Mouse (Mus musculus): Measurements from ENCODE around the gene Kcnh7. TPM values are rescaled to one million over a fixed set of nuclear protein-coding genes. Genes with fewer than 3 reads are reported as not detected.

The Kcnh7 gene
- polyA plus RNA-seq, 1 experiment from 2014 or later: 1.2 TPM

DNA sequence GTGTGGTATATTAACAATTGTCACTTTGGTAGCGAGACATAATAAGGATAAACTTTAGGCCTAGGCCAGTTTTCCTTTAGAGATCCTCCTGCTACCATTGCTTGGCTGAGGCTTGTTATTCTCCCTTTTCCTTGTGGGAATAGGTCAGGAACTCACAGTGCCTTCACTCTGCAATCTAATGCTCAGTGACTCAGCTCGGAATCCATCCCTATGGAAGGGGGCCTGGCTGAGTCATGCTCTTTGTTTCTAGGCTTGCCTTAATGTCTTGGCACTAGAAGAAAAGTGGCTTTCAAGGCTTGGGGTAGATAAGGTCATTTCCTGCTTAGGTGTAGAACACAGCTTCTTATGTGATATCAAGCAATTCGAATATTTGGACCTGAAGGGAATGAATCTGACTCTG lies 255.6 kb downstream of the Kcnh7 start:
- Histone ChIP-seq H3K4me2 (replicated peaks) (no peak overlapping the region), H3K27ac (replicated peaks) (no peak overlapping the region), H3K4me1 (no peaks in the 10 kb centered on the region), H3K4me3 (replicated peaks) (no peak overlapping the region), H3K9ac (no peak overlapping the region), H3K27me3 (no peaks in the 10 kb centered on the region), H3K36me3 (no peaks in the 10 kb centered on the region), H3K9me3 (replicated peaks) (no peaks in the 10 kb centered on the region)
- 78% methylated on average over 3 of the region's 3 CpGs for WGBS
- ATAC-seq (ENCODE audit: insufficient number of reproducible peaks, low FRiP score, low TSS enrichment, low read depth): no peak

DNA sequence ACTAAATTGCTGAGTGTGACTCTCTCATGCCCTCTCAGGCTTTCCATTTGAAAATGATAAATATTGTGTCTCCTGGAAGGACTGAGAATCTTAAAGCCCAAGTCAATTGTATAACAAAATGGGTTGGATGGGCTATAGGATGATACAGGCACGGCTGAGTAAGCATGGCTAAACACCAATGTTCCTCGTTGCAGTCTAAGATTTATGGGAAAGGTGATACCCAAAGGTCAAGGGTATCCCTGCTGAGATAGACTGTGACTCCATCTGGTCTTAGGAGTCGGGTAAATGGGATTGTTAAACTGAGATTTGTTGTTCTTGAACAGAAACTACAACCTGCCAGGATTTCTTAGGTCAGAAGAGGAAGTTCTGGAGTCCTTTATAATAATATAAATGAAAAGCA lies 256.0 kb downstream of the Kcnh7 start:
- Histone ChIP-seq H3K9me3 (replicated peaks) (no peaks in the 10 kb centered on the region), H3K27me3 (no peaks in the 10 kb centered on the region), H3K4me2 (replicated peaks) (no peak overlapping the region), H3K27ac (replicated peaks) (no peak overlapping the region), H3K9ac (no peak overlapping the region), H3K4me1 (no peaks in the 10 kb centered on the region), H3K36me3 (no peaks in the 10 kb centered on the region), H3K4me3 (replicated peaks) (no peak overlapping the region)
- no peak for ATAC-seq (ENCODE audit: insufficient number of reproducible peaks, low FRiP score, low TSS enrichment, low read depth)
- WGBS: 68% methylated on average over 3 of the region's 3 CpGs

- 82% methylated on average over 4 of the region's 4 CpGs for WGBS
- Histone ChIP-seq H3K9me3 (replicated peaks) (no peaks in the 10 kb centered on the region), H3K4me2 (replicated peaks) (no peak overlapping the region), H3K27me3 (no peaks in the 10 kb centered on the region), H3K9ac (no peak overlapping the region), H3K36me3 (no peaks in the 10 kb centered on the region), H3K4me1 (no peaks in the 10 kb centered on the region), H3K4me3 (replicated peaks) (no peak overlapping the region), H3K27ac (replicated peaks) (no peak overlapping the region)
- ATAC-seq (ENCODE audit: insufficient number of reproducible peaks, low FRiP score, low TSS enrichment, low read depth): no peak
Measured at GRCm38 (mm10) chr2:62923803-62924202, 260.3 kb downstream of the Kcnh7 start.

GRCm38 (mm10) chr2:62907688-62908087 lies 276.4 kb downstream of the Kcnh7 start:
- WGBS: 87% methylated on average over 3 of the region's 3 CpGs
- Histone ChIP-seq H3K4me3 (replicated peaks) (no peak overlapping the region), H3K4me1 (no peaks in the 10 kb centered on the region), H3K27ac (replicated peaks) (no peak overlapping the region), H3K4me2 (replicated peaks) (no peak overlapping the region), H3K36me3 (no peaks in the 10 kb centered on the region), H3K9me3 (replicated peaks) (no peaks in the 10 kb centered on the region), H3K27me3 (no peaks in the 10 kb centered on the region), H3K9ac (no peak overlapping the region)
- no peak for ATAC-seq (ENCODE audit: insufficient number of reproducible peaks, low FRiP score, low TSS enrichment, low read depth)

DNA sequence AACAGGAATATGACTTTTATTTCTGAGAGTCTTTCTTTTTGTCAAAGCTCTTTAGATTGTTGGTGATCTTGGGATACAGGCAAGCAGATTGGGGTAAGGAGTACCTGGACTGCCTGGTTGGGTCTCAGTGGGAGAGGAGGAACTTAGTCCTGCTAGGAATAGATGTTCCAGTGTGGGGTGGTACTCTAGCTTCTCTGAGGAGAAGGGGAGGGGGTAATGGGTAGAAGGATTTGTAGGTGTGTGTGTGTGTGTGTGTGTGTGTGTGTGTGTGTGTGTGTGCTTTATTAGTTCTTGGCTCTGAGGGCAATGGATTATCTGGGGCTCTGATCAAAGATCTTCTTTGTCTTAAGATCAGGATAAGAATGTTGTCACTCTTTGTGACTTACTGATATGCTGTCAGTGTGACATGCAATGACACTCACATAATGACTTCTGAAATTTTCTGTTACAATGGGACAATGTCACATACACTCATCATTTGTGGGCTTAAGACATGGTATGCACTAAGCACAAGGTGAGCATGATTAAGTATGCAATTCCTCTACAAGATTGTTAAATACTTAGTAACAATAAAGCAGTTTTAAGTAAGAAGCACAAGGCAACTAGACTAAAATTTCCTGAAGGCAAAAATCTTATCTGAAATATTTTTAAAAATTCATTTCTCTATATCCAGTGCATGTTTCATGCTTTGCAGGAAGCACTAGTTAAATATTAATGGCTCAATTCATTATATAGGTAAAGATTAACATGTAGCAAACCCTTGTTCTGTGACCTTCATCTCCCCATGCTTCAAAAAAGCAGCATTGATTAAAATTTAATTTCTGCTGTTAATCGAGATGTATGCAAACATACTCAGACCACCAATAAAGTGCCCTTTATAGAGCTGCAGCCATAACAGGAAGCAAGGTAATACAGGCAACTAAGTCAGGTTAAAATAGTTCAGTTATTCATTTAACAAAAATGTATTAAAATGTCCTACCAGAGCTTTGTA lies 281.4 kb downstream of the Kcnh7 start:
- Histone ChIP-seq H3K4me1 (no peaks in the 10 kb centered on the region), H3K27me3 (no peaks in the 10 kb centered on the region), H3K27ac (replicated peaks) (no peak overlapping the region), H3K9me3 (replicated peaks) (no peaks in the 10 kb centered on the region), H3K4me2 (replicated peaks) (no peak overlapping the region), H3K4me3 (replicated peaks) (no peak overlapping the region), H3K9ac (no peak overlapping the region), H3K36me3 (no peaks in the 10 kb centered on the region)
- WGBS: 78% methylated on average over 1 of the region's 1 CpGs
- no peak for ATAC-seq (ENCODE audit: insufficient number of reproducible peaks, low FRiP score, low TSS enrichment, low read depth)

GRCm38 (mm10) chr2:62878763-62879162 lies 305.3 kb downstream of the Kcnh7 start:
- Histone ChIP-seq H3K4me2 (replicated peaks) (no peak overlapping the region), H3K27me3 (no peaks in the 10 kb centered on the region), H3K9me3 (replicated peaks) (no peaks in the 10 kb centered on the region), H3K36me3 (no peaks in the 10 kb centered on the region), H3K4me1 (no peaks in the 10 kb centered on the region), H3K27ac (replicated peaks) (no peak overlapping the region), H3K4me3 (replicated peaks) (no peak overlapping the region), H3K9ac (no peak overlapping the region)
- WGBS: 83% methylated on average over 4 of the region's 4 CpGs
- no peak for ATAC-seq (ENCODE audit: insufficient number of reproducible peaks, low FRiP score, low TSS enrichment, low read depth)

- no peaks in the 10 kb centered on the region for H3K4me1 ChIP-seq
- H3K9ac ChIP-seq: no peak overlapping the region
- no peak for ATAC-seq (ENCODE audit: insufficient number of reproducible peaks, low FRiP score, low TSS enrichment, low read depth)
- 77% methylated on average over 3 of the region's 3 CpGs for WGBS
- H3K36me3 ChIP-seq: no peaks in the 10 kb centered on the region
- no peaks in the 10 kb centered on the region for H3K9me3 ChIP-seq (replicated peaks)
- H3K4me2 ChIP-seq (replicated peaks): no peak overlapping the region
- H3K4me3 ChIP-seq (replicated peaks): no peak overlapping the region
- no peak overlapping the region for H3K27ac ChIP-seq (replicated peaks)
- H3K27me3 ChIP-seq: no peaks in the 10 kb centered on the region
Measured at GRCm38 (mm10) chr2:62855391-62855790, 328.7 kb downstream of the Kcnh7 start.

DNA sequence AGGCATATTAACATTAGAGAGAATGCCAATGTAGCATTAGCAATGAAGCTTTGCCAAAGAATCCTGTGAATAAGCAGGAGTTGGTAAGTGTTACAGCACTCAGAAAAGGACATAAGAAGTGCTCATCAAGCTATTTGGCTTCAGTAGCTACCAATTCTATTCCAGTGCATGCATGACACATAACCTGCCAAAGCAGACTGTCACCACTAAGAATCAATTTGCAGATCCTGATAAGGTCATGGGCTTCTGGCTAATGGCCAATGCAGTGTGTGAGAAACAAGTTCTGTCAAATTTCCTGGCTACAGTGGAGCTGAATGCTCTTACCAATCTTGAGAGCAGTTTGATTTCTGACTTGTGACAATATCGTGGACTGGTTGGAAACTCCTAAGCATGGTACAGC lies 341.5 kb downstream of the Kcnh7 start:
- Histone ChIP-seq H3K9ac (no peak overlapping the region), H3K27ac (replicated peaks) (no peak overlapping the region), H3K4me2 (replicated peaks) (no peak overlapping the region), H3K4me1 (no peaks in the 10 kb centered on the region), H3K36me3 (no peaks in the 10 kb centered on the region), H3K9me3 (replicated peaks) (no peaks in the 10 kb centered on the region), H3K4me3 (replicated peaks) (no peak overlapping the region), H3K27me3 (no peaks in the 10 kb centered on the region)
- WGBS: 75% methylated on average over 1 of the region's 1 CpGs
- no peak for ATAC-seq (ENCODE audit: insufficient number of reproducible peaks, low FRiP score, low TSS enrichment, low read depth)

DNA sequence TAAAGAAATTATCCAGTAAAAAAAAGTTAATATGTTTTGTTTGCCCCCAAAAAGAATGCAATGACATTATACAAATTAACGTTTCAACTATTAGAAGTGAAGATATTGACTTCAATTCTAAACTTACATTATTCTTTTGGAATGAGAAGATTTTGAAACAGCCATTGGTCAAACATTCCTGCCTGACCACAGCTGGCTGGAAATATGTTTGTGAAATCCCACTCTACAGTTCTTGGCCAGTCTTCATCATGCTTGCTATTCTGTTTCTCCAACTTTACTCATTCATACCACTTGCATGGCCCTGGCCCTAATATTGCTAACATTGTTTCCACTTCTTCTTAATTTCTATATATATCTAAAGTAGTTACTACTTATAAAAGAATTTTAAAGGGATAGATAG lies 349.8 kb downstream of the Kcnh7 start:
- Histone ChIP-seq H3K4me2 (replicated peaks) (no peak overlapping the region), H3K9ac (no peak overlapping the region), H3K27ac (replicated peaks) (no peak overlapping the region), H3K4me1 (no peaks in the 10 kb centered on the region), H3K4me3 (replicated peaks) (no peak overlapping the region), H3K36me3 (no peaks in the 10 kb centered on the region), H3K9me3 (replicated peaks) (no peaks in the 10 kb centered on the region), H3K27me3 (no peaks in the 10 kb centered on the region)
- WGBS: 70% methylated on average over 1 of the region's 1 CpGs
- no peak for ATAC-seq (ENCODE audit: insufficient number of reproducible peaks, low FRiP score, low TSS enrichment, low read depth)

DNA sequence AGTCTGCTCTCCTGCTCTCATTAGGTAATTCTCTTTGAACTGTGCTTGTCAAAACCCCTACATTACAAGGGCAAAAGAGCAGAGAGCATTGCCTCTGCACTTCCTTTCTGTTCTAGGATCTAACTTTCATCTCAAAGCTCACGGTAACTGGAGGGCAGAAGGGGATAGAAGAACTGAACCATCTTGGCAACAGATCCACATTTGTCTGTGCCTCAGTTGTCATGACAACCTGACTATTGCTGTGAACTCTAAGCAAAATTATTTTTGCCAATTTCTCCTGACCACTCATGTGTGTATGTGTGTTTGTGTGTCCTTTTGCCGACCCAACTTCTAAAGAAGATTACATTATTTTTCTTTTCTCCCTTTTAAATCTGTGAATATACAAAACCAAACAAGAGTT lies 364.9 kb downstream of the Kcnh7 start:
- Histone ChIP-seq H3K27me3 (no peaks in the 10 kb centered on the region), H3K27ac (replicated peaks) (no peak overlapping the region), H3K4me1 (no peaks in the 10 kb centered on the region), H3K4me2 (replicated peaks) (no peak overlapping the region), H3K9ac (no peak overlapping the region), H3K36me3 (no peaks in the 10 kb centered on the region), H3K9me3 (replicated peaks) (no peaks in the 10 kb centered on the region), H3K4me3 (replicated peaks) (no peak overlapping the region)
- ATAC-seq (ENCODE audit: insufficient number of reproducible peaks, low FRiP score, low TSS enrichment, low read depth): no peak
- WGBS: 77% methylated on average over 2 of the region's 2 CpGs

DNA sequence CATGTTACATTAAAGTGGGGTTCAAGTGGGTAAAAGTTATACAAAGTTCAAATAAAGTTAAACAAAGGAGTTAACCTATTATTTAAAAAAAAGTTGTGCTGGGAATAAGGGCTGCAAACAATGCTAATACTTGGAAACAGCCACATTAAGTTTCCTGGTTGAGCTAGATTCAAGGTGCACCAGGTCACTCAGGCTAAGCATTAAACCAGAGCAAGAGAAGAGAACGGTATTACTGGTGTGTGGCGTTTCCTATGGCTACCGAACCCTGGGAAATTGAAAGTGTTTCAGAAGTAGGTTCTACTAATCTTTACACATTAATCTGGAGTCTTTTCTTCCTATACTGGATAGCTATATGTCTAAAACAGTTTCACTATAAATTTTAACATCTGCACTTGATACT lies 368.1 kb downstream of the Kcnh7 start:
- H3K9me3 ChIP-seq (replicated peaks): no peaks in the 10 kb centered on the region
- H3K4me3 ChIP-seq (replicated peaks): no peak overlapping the region
- no peaks in the 10 kb centered on the region for H3K4me1 ChIP-seq
- no peaks in the 10 kb centered on the region for H3K27me3 ChIP-seq
- H3K4me2 ChIP-seq (replicated peaks): no peak overlapping the region
- no peak overlapping the region for H3K27ac ChIP-seq (replicated peaks)
- H3K36me3 ChIP-seq: no peaks in the 10 kb centered on the region
- WGBS: 86% methylated on average over 3 of the region's 3 CpGs
- H3K9ac ChIP-seq: no peak overlapping the region
- ATAC-seq (ENCODE audit: insufficient number of reproducible peaks, low FRiP score, low TSS enrichment, low read depth): no peak

GRCm38 (mm10) chr2:62808813-62809212 lies 375.3 kb downstream of the Kcnh7 start:
- ATAC-seq (ENCODE audit: insufficient number of reproducible peaks, low FRiP score, low TSS enrichment, low read depth): no peak
- no peaks in the 10 kb centered on the region for H3K4me1 ChIP-seq
- no peak overlapping the region for H3K27ac ChIP-seq (replicated peaks)
- no peak overlapping the region for H3K9ac ChIP-seq
- no peaks in the 10 kb centered on the region for H3K9me3 ChIP-seq (replicated peaks)
- H3K36me3 ChIP-seq: no peaks in the 10 kb centered on the region
- WGBS: 41% methylated on average over 4 of the region's 4 CpGs
- H3K4me3 ChIP-seq (replicated peaks): no peak overlapping the region
- H3K27me3 ChIP-seq: no peaks in the 10 kb centered on the region
- H3K4me2 ChIP-seq (replicated peaks): no peak overlapping the region

Measured in embryonic facial prominence, embryonic 15.5 days (tissue).